Mouse (Mus musculus) left cerebral cortex, adult 6 months (tissue): Measurements from ENCODE around the gene Cep250. TPM values are rescaled to one million over a fixed set of nuclear protein-coding genes. Genes with fewer than 3 reads are reported as not detected.

Experiments
- long read RNA-seq, 2 experiments: library from polyadenylated mRNA; unstranded; transcript quantifications; one replicate each; pipeline ENCODE4 v2.0.0; 2019 to 2020
- polyA plus RNA-seq: library from polyadenylated mRNA; unstranded; fragments of <200 nt; fragmentation: Nextera tagmentation; gene quantifications from 2 replicates; pipeline ENCODE4 v1.2.3, GENCODE M21; 2021

Cep250 gene
- polyA plus RNA-seq: 3.9 and 4.1 TPM in 2 replicates
- long read RNA-seq, experiment 1, full-length matches to known transcripts: 1 of 18 reads
- long read RNA-seq, experiment 1, partial matches to known transcripts: 11 of 18 reads
- long read RNA-seq, experiment 1, other reads (novel, unspliced or antisense): 6 of 18 reads
- long read RNA-seq, experiment 2, partial matches to known transcripts: 13 of 17 reads
- long read RNA-seq, experiment 2, other reads (novel, unspliced or antisense): 2 of 17 reads

DNA sequence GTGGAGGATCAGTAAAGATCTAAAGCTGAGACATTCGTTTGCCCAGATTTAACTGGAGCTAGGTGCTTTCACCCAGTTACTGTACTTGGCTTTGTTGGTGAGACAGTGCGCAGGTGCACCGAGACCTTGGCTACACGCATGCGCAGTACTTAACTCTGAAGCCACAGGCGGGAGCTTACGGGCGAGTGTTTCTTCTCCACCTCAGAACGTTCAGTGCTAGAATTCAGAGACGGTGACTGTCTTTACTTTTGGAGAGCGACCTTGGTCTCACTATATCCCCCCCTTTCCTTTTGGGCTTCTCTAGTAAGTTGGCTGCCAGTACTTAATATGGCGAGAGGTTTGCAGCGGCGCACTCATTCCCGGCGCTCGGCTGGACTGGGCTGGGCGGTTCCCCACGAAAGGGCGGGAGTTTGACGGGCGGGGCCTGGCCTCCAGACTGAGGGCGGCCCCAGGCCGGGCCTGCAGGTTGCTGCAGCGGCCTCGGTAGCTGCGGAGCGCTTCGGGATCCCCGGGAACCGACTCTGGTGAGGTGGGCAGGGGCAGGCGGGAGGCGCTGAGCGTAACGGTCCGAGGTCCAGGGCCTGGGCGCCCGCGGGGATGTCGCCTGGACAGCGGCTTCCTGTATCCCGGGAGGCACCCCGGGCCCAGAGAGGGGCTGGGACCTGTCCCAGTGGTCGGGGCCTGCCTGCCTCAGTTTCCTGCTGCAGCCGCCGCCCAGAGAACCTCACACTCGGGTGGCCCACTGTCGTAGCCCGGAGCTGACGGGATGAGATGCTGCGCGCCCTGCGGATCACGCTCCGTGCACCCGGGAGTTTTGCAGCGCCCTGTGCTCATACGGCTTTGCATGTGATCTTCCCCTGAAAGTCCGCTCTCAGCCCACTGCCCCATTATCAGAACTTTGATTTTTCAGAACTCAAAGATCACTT is at the start of gene Cep250:
TSS of gene Cep250 (plus strand) at position 325 of the 926 bp plus-strand sequence.

DNA sequence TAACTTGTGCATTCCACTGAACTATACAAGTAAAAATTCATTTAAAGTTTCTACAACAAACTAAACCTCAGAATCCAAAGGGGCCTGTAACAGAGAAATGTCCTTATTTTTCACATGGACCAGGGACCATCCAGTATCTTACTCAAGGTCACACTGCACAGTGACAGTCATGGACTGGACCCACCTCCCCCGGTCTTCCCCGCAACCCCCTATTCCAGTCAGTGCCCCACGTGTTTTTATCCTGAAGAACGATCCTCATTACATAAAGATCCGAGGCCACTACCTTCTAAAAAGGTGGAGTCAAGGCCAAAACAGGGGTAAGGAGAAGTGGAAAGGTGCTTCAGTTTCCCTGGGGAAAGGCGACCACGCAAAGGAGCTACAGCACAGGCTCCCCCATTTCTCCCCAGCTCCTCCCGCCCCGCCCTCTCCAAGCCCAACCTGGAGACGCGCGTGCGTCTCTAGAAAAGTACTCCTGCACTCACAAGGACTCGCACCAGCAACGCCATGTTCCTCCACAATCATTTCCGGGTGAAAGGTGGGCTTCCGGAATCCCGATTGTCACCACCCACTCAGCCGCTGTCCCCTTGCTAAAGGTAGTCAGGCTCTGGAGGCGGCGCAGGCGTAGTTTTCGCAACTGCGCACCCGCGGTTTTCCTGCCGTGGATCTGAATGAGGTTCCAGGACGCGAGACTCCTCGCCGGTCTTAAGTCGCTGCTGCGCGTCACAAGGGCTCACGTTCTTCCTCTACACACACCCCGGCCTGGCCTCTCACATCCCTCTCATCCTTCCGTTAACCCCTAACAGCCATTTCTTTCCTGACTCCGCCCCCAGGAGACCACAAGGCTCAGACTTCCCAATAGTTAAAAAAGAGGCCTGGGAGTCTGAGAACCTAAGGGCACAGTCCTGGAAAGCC is 26.5 kb upstream of the Cep250 start, which contains the start of gene Uqcc1:
TSS of gene Uqcc1 (minus strand) at position 780 of the 912 bp plus-strand sequence.

DNA sequence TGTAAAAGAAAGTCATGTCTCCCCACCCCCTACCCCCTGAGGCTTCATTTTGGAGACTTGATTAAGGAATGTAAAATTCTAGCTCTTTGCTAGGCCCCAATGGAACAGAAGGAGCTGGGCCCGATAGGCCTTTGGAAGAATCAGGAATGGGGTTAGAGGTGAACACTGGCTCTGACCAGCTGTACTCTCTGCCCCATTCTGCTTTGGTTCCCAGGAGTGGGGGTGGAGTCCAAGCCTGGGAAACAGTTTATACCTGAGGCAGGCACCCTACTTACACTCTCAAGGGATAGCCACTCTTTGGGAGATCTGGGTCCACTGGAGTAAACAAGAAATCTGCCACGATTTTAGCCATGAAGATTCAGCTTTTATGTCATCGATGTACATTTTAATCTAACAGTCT is 15.6 kb upstream of the Cep250 start, which contains the start of gene Gm15557:
TSS of gene Gm15557 (plus strand) at position 48 of the 400 bp plus-strand sequence.

DNA sequence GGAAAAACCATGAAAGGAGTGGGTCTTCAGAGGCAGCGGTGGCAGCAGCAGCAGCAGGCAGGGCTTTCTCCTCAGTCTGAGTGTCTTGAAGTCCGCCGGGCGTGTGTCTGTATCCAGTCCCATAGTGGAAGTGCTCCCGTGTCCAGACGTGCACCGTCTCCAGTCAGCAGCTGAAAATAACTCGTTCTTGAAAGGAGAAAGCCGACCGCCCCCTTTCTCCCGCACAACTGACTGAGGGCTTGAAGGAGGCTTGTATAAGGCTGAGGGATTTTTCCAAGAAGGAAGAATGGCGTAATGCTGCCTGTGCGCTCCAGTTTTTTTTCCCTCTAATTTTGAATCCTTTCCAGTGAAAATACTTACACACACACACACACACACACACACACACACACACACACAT is 11.1 kb upstream of the Cep250 start, which contains the start of gene Gdf5:
TSS of gene Gdf5 (minus strand) at position 244 of the 400 bp plus-strand sequence.

DNA sequence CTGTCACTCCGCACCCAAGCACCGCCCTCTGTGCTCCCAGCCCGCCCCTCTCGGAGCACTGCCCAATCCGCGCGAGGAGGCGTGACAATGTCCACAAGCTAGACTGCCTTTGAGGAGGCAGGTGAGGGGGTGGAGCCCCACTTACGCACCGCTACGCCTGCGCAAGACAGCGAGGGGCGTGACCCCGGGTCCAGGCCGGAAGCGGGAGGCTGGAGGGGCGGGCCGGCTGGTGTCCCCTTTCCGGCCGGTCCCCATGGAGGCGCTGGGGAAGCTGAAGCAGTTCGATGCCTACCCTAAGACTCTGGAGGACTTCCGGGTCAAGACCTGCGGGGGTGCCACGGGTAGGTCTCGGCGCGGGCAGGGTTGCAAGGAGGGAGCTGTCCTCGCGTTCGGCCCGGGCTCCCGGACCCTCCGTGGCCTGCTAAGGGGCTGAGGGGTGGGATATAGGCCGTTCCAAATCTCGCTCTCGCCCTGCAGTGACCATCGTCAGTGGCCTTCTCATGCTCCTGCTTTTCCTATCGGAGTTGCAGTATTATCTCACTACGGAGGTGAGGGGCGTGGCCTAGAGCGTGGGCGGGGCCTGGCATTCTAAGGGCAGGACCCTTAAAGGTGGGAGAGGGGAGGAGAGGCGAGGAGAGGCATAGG is 51.8 kb downstream of the Cep250 start, which contains the start of the genes 6430550D23Rik and Ergic3:
TSS of gene 6430550D23Rik (minus strand) at position 90 of the 645 bp plus-strand sequence.
TSS of gene Ergic3 (plus strand) at position 158 of the 645 bp plus-strand sequence.

Other genes starting within 250 kb of the Cep250 start
- gene Edem2, start 227.0 kb upstream of the Cep250 start, polyA plus RNA-seq: 17.8 and 18.2 TPM in 2 replicates
- gene Gm17581, start 220.6 kb upstream of the Cep250 start, polyA plus RNA-seq: not detected in 2 replicates
- gene Procr, start 205.3 kb upstream of the Cep250 start, polyA plus RNA-seq: 0.58 and 0.70 TPM in 2 replicates
- 2.1 and 2.4 TPM in 2 replicates for gene Mmp24, start 181.1 kb upstream of the Cep250 start, polyA plus RNA-seq
- 74.3 and 108 TPM in 2 replicates for gene BC029722, start 137.0 kb upstream of the Cep250 start, polyA plus RNA-seq
- gene Eif6, start 129.5 kb upstream of the Cep250 start, polyA plus RNA-seq: 88.0 and 121 TPM in 2 replicates
- 0.05 and 0.06 TPM in 2 replicates for gene Fam83c, start 121.6 kb upstream of the Cep250 start, polyA plus RNA-seq
- 53.9 and 71.2 TPM in 2 replicates for gene Uqcc1, start 26.1 kb upstream of the Cep250 start, polyA plus RNA-seq
- not detected in 2 replicates for gene Gm15557, start 15.7 kb upstream of the Cep250 start, polyA plus RNA-seq
- 0.20 and 0.58 TPM in 2 replicates for gene Gdf5, start 11.1 kb upstream of the Cep250 start, polyA plus RNA-seq
- gene 6430550D23Rik, start 51.5 kb downstream of the Cep250 start, polyA plus RNA-seq: 0.26 and 0.33 TPM in 2 replicates
- gene Ergic3, start 51.6 kb downstream of the Cep250 start, polyA plus RNA-seq: 363 and 436 TPM in 2 replicates
- not detected in 2 replicates for gene Fer1l4, start 96.5 kb downstream of the Cep250 start, polyA plus RNA-seq
- 2.8 and 3.0 TPM in 2 replicates for gene Spag4, start 108.7 kb downstream of the Cep250 start, polyA plus RNA-seq
- 9.6 and 13.1 TPM in 2 replicates for gene Cpne1, start 155.5 kb downstream of the Cep250 start, polyA plus RNA-seq
- 5.7 and 7.7 TPM in 2 replicates for gene Rbm12, start 155.5 kb downstream of the Cep250 start, polyA plus RNA-seq
- gene Gm28036, start 170.6 kb downstream of the Cep250 start, polyA plus RNA-seq: 5.1 and 5.2 TPM in 2 replicates
- gene Romo1, start 187.6 kb downstream of the Cep250 start, polyA plus RNA-seq: 495 and 586 TPM in 2 replicates
- 42.5 and 54.2 TPM in 2 replicates for gene Nfs1, start 187.7 kb downstream of the Cep250 start, polyA plus RNA-seq
- gene Rbm39, start 223.8 kb downstream of the Cep250 start, polyA plus RNA-seq: 190 and 225 TPM in 2 replicates
- 49.8 and 51.8 TPM in 2 replicates for gene Phf20, start 240.0 kb downstream of the Cep250 start, polyA plus RNA-seq